Mouse (Mus musculus): ENCODE results near the gene Hdac9. TPM values are rescaled to one million over a fixed set of nuclear protein-coding genes. Genes with fewer than 3 reads are reported as not detected.

Hdac9 gene
- polyA plus RNA-seq, 1 experiment from 2014 or later, result 26.1 TPM

DNA sequence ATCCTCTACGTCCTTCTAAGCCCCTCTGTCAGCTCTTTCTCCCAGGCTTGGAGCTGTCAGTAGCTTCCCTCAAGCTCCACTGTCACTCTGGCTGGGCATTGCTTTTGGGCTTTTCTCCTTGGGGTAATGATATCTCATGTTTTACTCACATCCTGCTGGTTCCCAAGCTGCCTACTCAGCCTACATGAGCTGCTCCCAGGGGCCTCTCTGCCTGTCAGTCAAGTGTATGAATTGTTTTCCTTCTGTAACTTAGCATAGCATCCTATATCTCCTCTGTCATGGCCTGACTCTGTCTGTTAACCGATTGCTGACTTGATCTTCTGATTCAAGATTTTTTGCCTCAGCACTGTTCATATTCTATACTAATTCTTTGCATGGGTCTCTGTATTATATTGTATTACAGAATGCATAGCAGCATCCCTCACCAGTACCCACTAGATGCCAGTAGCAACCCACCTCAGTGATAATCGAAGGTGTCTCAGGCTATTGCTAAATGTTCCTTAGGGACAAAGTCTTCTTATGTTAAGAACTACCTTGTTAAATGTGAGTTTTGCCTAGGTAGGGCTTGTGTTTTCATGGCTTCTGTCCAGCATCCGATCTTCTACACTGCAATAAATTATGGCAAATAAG, 582.3 kb downstream of the Hdac9 start:
- Histone ChIP-seq H3K9me3 (replicated peaks) (no peaks in the 10 kb centered on the region), H3K27ac (no peak overlapping the region), H3K4me1 (replicated peaks) (0 out of 2 replicates have a peak, but pooled peaks cover 2% of the 10 kb centered on the region), H3K27me3 (no peaks in the 10 kb centered on the region), H3K9ac (no peak overlapping the region), H3K4me3 (no peak overlapping the region), H3K4me2 (no peak overlapping the region), H3K36me3 (no peaks in the 10 kb centered on the region)
- no peak for ATAC-seq (replicated peaks; ENCODE audit: insufficient number of reproducible peaks, insufficient read depth, low FRiP score, low read depth)
- WGBS, result 57% methylated on average over 4 of the region's 4 CpGs

GRCm38 (mm10) chr12:34332884-34333283, 584.0 kb downstream of the Hdac9 start:
- Histone ChIP-seq H3K4me3 (no peak overlapping the region), H3K27me3 (no peaks in the 10 kb centered on the region), H3K4me1 (replicated peaks) (0 out of 2 replicates have a peak, but pooled peaks cover 2% of the 10 kb centered on the region), H3K4me2 (no peak overlapping the region), H3K36me3 (no peaks in the 10 kb centered on the region), H3K9ac (no peak overlapping the region), H3K9me3 (replicated peaks) (no peaks in the 10 kb centered on the region), H3K27ac (no peak overlapping the region)
- WGBS, result 52% methylated on average over 4 of the region's 4 CpGs
- no peak for ATAC-seq (replicated peaks; ENCODE audit: insufficient number of reproducible peaks, insufficient read depth, low FRiP score, low read depth)

GRCm38 (mm10) chr12:34327111-34327510, 589.8 kb downstream of the Hdac9 start:
- Histone ChIP-seq H3K27me3 (no peaks in the 10 kb centered on the region), H3K4me2 (no peak overlapping the region), H3K9me3 (replicated peaks) (no peaks in the 10 kb centered on the region), H3K27ac (no peak overlapping the region), H3K4me3 (no peak overlapping the region), H3K4me1 (replicated peaks) (no peaks in the 10 kb centered on the region), H3K36me3 (no peaks in the 10 kb centered on the region), H3K9ac (no peak overlapping the region)
- no peak for ATAC-seq (replicated peaks; ENCODE audit: insufficient number of reproducible peaks, insufficient read depth, low FRiP score, low read depth)
- 85% methylated on average over 1 of the region's 1 CpGs for WGBS

GRCm38 (mm10) chr12:34312113-34312719, 604.7 kb downstream of the Hdac9 start:
- no peaks in the 10 kb centered on the region for H3K9me3 ChIP-seq (replicated peaks)
- no peaks in the 10 kb centered on the region for H3K4me1 ChIP-seq (replicated peaks)
- ATAC-seq (replicated peaks; ENCODE audit: insufficient number of reproducible peaks, insufficient read depth, low FRiP score, low read depth), result no peak
- no peak overlapping the region for H3K9ac ChIP-seq
- WGBS, result 86% methylated on average over 15 of the region's 15 CpGs
- H3K4me3 ChIP-seq, result no peak overlapping the region
- H3K36me3 ChIP-seq, result no peaks in the 10 kb centered on the region
- H3K27ac ChIP-seq, result no peak overlapping the region
- no peak overlapping the region for H3K4me2 ChIP-seq
- no peaks in the 10 kb centered on the region for H3K27me3 ChIP-seq

- H3K9me3 ChIP-seq (replicated peaks), result no peaks in the 10 kb centered on the region
- H3K27ac ChIP-seq, result no peak overlapping the region
- no peak for ATAC-seq (replicated peaks; ENCODE audit: insufficient number of reproducible peaks, insufficient read depth, low FRiP score, low read depth)
- no peak overlapping the region for H3K4me3 ChIP-seq
- H3K4me2 ChIP-seq, result no peak overlapping the region
- H3K4me1 ChIP-seq (replicated peaks), result peaks cover 7% of the 10 kb centered on the region; the same call in 1 of the 2 replicates
- no peak overlapping the region for H3K9ac ChIP-seq
- no peaks in the 10 kb centered on the region for H3K36me3 ChIP-seq
- WGBS, result 31% methylated on average over 3 of the region's 3 CpGs
- H3K27me3 ChIP-seq, result no peaks in the 10 kb centered on the region
Measured at GRCm38 (mm10) chr12:34305453-34305852, 611.4 kb downstream of the Hdac9 start.

DNA sequence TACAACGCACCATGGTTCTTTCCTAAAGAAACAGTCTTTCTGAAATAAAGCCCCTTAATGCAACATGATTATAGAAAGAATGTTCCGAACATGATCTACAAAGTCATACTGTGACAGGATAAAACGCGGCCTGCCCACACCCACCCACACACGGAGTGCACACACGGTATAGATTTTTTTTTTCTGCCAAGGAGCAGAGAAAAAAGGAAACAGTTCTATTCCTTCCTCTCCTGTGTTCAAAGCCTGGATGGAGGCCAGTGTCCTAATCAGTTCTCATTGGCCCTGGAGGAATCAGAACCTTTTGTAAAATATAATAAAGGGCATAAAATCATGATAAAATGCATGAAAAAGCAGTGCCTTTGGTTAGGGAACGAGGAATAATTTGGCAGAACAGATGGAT, 624.5 kb downstream of the Hdac9 start:
- Histone ChIP-seq H3K9ac (no peak overlapping the region), H3K36me3 (no peaks in the 10 kb centered on the region), H3K9me3 (replicated peaks) (no peaks in the 10 kb centered on the region), H3K4me2 (no peak overlapping the region), H3K4me3 (no peak overlapping the region), H3K4me1 (replicated peaks) (no peaks in the 10 kb centered on the region), H3K27me3 (no peaks in the 10 kb centered on the region), H3K27ac (no peak overlapping the region)
- WGBS, result 85% methylated on average over 7 of the region's 7 CpGs
- no peak for ATAC-seq (replicated peaks; ENCODE audit: insufficient number of reproducible peaks, insufficient read depth, low FRiP score, low read depth)

DNA sequence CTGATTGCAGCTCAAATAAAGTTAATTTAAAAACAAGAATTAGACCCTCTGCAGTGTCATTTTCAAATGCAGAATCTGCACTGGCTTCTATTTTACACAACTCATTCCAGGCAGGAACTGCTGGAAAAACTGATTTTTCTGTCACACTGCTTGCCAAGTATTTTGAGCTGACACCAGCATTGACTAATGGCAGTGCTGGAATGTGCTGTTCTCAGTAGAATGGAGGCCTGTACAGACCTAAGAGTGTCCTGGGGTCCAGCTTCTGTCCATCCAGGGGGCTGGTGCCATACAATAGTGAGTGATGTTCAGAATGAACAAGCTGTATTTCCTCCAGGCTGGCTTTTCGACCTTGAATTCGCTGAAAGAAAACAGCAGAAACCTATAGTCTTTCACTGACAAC, 629.7 kb downstream of the Hdac9 start:
- WGBS, result 62% methylated on average over 2 of the region's 2 CpGs
- Histone ChIP-seq H3K4me3 (no peak overlapping the region), H3K4me2 (no peak overlapping the region), H3K9me3 (replicated peaks) (no peaks in the 10 kb centered on the region), H3K36me3 (no peaks in the 10 kb centered on the region), H3K27ac (no peak overlapping the region), H3K27me3 (no peaks in the 10 kb centered on the region), H3K4me1 (replicated peaks) (no peaks in the 10 kb centered on the region), H3K9ac (no peak overlapping the region)
- no peak for ATAC-seq (replicated peaks; ENCODE audit: insufficient number of reproducible peaks, insufficient read depth, low FRiP score, low read depth)

DNA sequence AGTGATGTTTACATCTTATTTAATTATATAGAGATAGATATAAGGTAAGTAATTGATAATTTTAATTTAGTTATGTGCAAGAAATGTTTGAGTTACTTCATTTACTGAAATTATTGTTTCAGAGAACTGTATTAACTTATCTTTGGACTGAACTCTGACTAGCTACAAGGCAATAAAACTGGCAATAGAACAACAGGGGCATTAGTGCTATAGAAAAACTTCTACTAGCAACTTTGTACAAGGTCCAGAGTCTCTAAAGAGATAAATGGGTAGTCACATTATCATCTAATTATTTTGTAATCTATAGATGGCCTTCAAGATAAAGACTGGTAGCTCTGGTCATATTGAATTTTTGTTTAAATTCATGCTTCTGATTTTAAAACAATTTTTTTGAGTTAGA, 632.0 kb downstream of the Hdac9 start:
- ATAC-seq (replicated peaks; ENCODE audit: insufficient number of reproducible peaks, insufficient read depth, low FRiP score, low read depth), result no peak
- Histone ChIP-seq H3K27me3 (no peaks in the 10 kb centered on the region), H3K4me1 (replicated peaks) (no peaks in the 10 kb centered on the region), H3K36me3 (no peaks in the 10 kb centered on the region), H3K4me2 (no peak overlapping the region), H3K27ac (no peak overlapping the region), H3K9me3 (replicated peaks) (no peaks in the 10 kb centered on the region), H3K4me3 (no peak overlapping the region), H3K9ac (no peak overlapping the region)

DNA sequence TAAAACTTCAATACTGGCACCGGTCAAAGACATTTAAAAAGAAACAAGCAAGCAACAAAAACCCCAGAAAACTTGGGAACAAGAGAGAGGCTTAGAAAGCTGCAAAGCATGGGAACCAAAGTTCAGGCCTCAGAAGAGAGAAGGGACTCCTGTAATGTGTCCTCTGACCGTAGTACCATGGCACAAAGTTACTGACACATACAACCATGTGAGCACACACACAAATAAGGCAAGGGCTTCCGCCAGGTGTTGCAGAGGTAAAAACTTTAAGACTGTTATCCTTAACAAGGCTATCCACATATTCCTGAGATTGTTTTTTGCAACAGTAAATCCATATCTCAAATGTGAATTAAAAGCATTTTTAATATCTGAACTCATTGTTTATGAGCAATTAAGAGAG, 632.5 kb downstream of the Hdac9 start:
- Histone ChIP-seq H3K9ac (no peak overlapping the region), H3K4me2 (no peak overlapping the region), H3K27me3 (no peaks in the 10 kb centered on the region), H3K4me1 (replicated peaks) (no peaks in the 10 kb centered on the region), H3K36me3 (no peaks in the 10 kb centered on the region), H3K9me3 (replicated peaks) (no peaks in the 10 kb centered on the region), H3K4me3 (no peak overlapping the region), H3K27ac (no peak overlapping the region)
- ATAC-seq (replicated peaks; ENCODE audit: insufficient number of reproducible peaks, insufficient read depth, low FRiP score, low read depth), result no peak
- WGBS, result 83% methylated on average over 3 of the region's 3 CpGs

GRCm38 (mm10) chr12:34278822-34279221, 638.1 kb downstream of the Hdac9 start:
- ATAC-seq (replicated peaks; ENCODE audit: insufficient number of reproducible peaks, insufficient read depth, low FRiP score, low read depth), result no peak
- H3K9ac ChIP-seq, result no peak overlapping the region
- H3K27me3 ChIP-seq, result no peaks in the 10 kb centered on the region
- no peak overlapping the region for H3K27ac ChIP-seq
- 80% methylated on average over 12 of the region's 12 CpGs for WGBS
- no peak overlapping the region for H3K4me2 ChIP-seq
- no peaks in the 10 kb centered on the region for H3K9me3 ChIP-seq (replicated peaks)
- H3K4me3 ChIP-seq, result no peak overlapping the region
- no peaks in the 10 kb centered on the region for H3K36me3 ChIP-seq
- H3K4me1 ChIP-seq (replicated peaks), result no peaks in the 10 kb centered on the region

GRCm38 (mm10) chr12:34273816-34274215, 643.1 kb downstream of the Hdac9 start:
- H3K4me1 ChIP-seq (replicated peaks), result no peaks in the 10 kb centered on the region
- no peak overlapping the region for H3K27ac ChIP-seq
- ATAC-seq (replicated peaks; ENCODE audit: insufficient number of reproducible peaks, insufficient read depth, low FRiP score, low read depth), result no peak
- H3K27me3 ChIP-seq, result no peaks in the 10 kb centered on the region
- H3K4me2 ChIP-seq, result no peak overlapping the region
- 72% methylated on average over 1 of the region's 1 CpGs for WGBS
- H3K9ac ChIP-seq, result no peak overlapping the region
- no peaks in the 10 kb centered on the region for H3K36me3 ChIP-seq
- no peak overlapping the region for H3K4me3 ChIP-seq
- no peaks in the 10 kb centered on the region for H3K9me3 ChIP-seq (replicated peaks)

GRCm38 (mm10) chr12:34270096-34270495, 646.8 kb downstream of the Hdac9 start:
- no peaks in the 10 kb centered on the region for H3K36me3 ChIP-seq
- H3K4me2 ChIP-seq, result no peak overlapping the region
- no peaks in the 10 kb centered on the region for H3K9me3 ChIP-seq (replicated peaks)
- no peak for ATAC-seq (replicated peaks; ENCODE audit: insufficient number of reproducible peaks, insufficient read depth, low FRiP score, low read depth)
- H3K4me1 ChIP-seq (replicated peaks), result no peaks in the 10 kb centered on the region
- no peaks in the 10 kb centered on the region for H3K27me3 ChIP-seq
- H3K4me3 ChIP-seq, result no peak overlapping the region
- no peak overlapping the region for H3K9ac ChIP-seq
- 70% methylated on average over 6 of the region's 6 CpGs for WGBS
- no peak overlapping the region for H3K27ac ChIP-seq

Data from heart, embryonic 15.5 days (tissue).